8 mouse cellular contexts compared by ENCODE assay signal in the genomic region with DNA sequence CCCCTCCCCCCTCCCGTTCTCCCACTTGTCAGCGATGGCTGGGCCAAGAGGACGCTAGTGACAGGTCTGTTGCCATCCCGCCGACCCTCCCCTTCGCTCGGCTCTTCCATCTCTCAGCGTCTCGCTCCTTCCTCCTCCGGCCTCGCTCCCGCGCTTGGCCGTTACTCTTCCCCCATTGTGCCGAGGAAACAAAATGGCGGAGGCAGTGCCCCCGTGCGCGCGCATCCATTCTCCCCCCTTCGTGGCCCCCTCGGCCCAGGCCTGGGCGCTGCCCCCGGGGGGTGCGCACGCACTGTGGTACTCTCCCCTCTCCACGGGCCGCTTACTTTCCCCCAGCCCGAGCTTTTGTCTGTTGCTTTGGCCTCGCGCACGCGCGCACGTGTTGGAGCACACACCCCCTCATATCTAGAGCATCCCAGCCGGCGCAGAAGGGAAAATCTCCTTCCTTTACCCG. TPM values are rescaled to one million over a fixed set of nuclear protein-coding genes. Genes with fewer than 3 reads are reported as not detected.
DNase-seq lines count a peak whose midpoint lies in the region; ATAC-seq and TF ChIP-seq lines count a peak whose summit lies in the region.

No protein-coding gene starts in this region.

- 0% methylated on average over 38 of the region's 38 CpGs for WGBS in intestine, embryonic 14.5 days

- TF ChIP-seq CTCF in cortical plate, adult 2 months (IDR thresholded peaks at IDR 0.05; ENCODE audit: extremely low read depth, insufficient read depth, low read length) = no peak

- H3K4me2 ChIP-seq in intestine, embryonic 14.5 days (ENCODE audit: low read length) = peak overlapping the region; percentile 93

- DNase-seq in adipocyte (ENCODE audit: low spot score) = peak; percentile 52
- DNase-seq in gastrocnemius, postnatal 10 days = peak; percentile 76
- DNase-seq in intestine, embryonic 14.5 days (ENCODE audit: low spot score) = peak; percentile 92
- DNase-seq in left cerebral cortex, postnatal 25 days (ENCODE audit: low spot score in 2 of 2) = peak; percentile 61 to 70
- peak; percentile 85 for DNase-seq in mesoderm, embryonic 11.5 days (ENCODE audit: low read depth, low spot score)
- peak; percentile 41 to 54 for DNase-seq in right cerebral cortex, postnatal 36 days (ENCODE audit: low spot score in 2 of 2)
- peak; percentile 75 to 83 for DNase-seq in urinary bladder, postnatal 4 days (ENCODE audit: low spot score in 2 of 2)

- H3K9ac ChIP-seq in intestine, embryonic 14.5 days (ENCODE audit: low read length) = peak overlapping the region; percentile 97

- peak; percentile 61 for ATAC-seq in intestine, embryonic 14.5 days (replicated peaks; ENCODE audit: low FRiP score, low TSS enrichment, low read depth)

- H3K27me3 ChIP-seq in intestine, embryonic 14.5 days (replicated peaks; ENCODE audit: control insufficient read depth, insufficient read depth, low read length) = no peaks in the 10 kb centered on the region

- peak overlapping the region; percentile 20 for H3K27ac ChIP-seq in cortical plate, adult 2 months (ENCODE audit: insufficient read depth, low read length)
- peak overlapping the region; percentile 92 for H3K27ac ChIP-seq in intestine, embryonic 14.5 days (ENCODE audit: low read depth)

- no peaks in the 10 kb centered on the region for H3K9me3 ChIP-seq in intestine, embryonic 14.5 days (ENCODE audit: control insufficient read depth, low read length)

- H3K4me3 ChIP-seq in cortical plate, adult 2 months (ENCODE audit: insufficient read depth, low read length) = peak overlapping the region; percentile 75
- peak overlapping the region; percentile 97 for H3K4me3 ChIP-seq in intestine, embryonic 14.5 days (ENCODE audit: low read depth, low read length)

- intact Hi-C loops in left cerebral cortex, postnatal 25 days (cut with DNase I) = no loop called here

- H3K36me3 ChIP-seq in intestine, embryonic 14.5 days (ENCODE audit: control insufficient read depth, insufficient read depth, low read length) = peaks cover 16% of the 10 kb centered on the region

- no peaks in the 10 kb centered on the region; the same call in 1 of the 2 replicates for H3K4me1 ChIP-seq in cortical plate, adult 2 months (ENCODE audit: control insufficient read depth, insufficient read depth, low read length)
- H3K4me1 ChIP-seq in intestine, embryonic 14.5 days (replicated peaks; ENCODE audit: control insufficient read depth, insufficient read depth, low read length) = peaks cover 11% of the 10 kb centered on the region

- TF ChIP-seq POLR2A in cortical plate, adult 2 months (IDR thresholded peaks at IDR 0.05; ENCODE audit: extremely low read depth, insufficient read depth, low read length) = peak; percentile 41; the same call in 1 of the 2 replicates

RNA-seq across cellular contexts. Expression of a gene that starts 0.5 kb away (rescaled TPM):
- 71.3 and 76.2 TPM in 2 replicates for polyA plus RNA-seq in cortical plate, adult 2 months (2012; rRNA removed)
- total RNA-seq in gastrocnemius, postnatal 10 days (2021) = 10 to 100 TPM; 34.9 to 49.0 TPM
- 179 and 188 TPM in 2 replicates for polyA plus RNA-seq in intestine, embryonic 14.5 days (2014; fragmentation: Nextera tagmentation; extraction: Ambion mirVana)
- 10 to 100 TPM; 68.0 to 77.7 TPM for total RNA-seq in left cerebral cortex, postnatal 25 days (2021)

RNA-seq across cellular contexts. Expression of a gene that starts 43.5 kb away (rescaled TPM):
- 42.5 and 43.8 TPM in 2 replicates for polyA plus RNA-seq in cortical plate, adult 2 months (2012; rRNA removed)
- 10 to 100 TPM in 1 of 2 experiments, 1 to 10 TPM in 1; 8.5 to 11.4 TPM for total RNA-seq in gastrocnemius, postnatal 10 days (2021)
- polyA plus RNA-seq in intestine, embryonic 14.5 days (2014; fragmentation: Nextera tagmentation; extraction: Ambion mirVana) = 69.9 and 77.3 TPM in 2 replicates
- total RNA-seq in left cerebral cortex, postnatal 25 days (2021) = 10 to 100 TPM; 22.2 to 30.7 TPM

RNA-seq across cellular contexts. Expression of a gene that starts 47.7 kb away (rescaled TPM):
- 54.1 and 55.3 TPM in 2 replicates for polyA plus RNA-seq in cortical plate, adult 2 months (2012; rRNA removed)
- total RNA-seq in gastrocnemius, postnatal 10 days (2021) = 100 to 1,000 TPM; 131 to 140 TPM
- polyA plus RNA-seq in intestine, embryonic 14.5 days (2014; fragmentation: Nextera tagmentation; extraction: Ambion mirVana) = 70.1 and 74.6 TPM in 2 replicates
- total RNA-seq in left cerebral cortex, postnatal 25 days (2021) = 10 to 100 TPM; 43.9 to 51.4 TPM

RNA-seq across cellular contexts. Expression of a gene that starts 56.0 kb away (rescaled TPM):
- polyA plus RNA-seq in cortical plate, adult 2 months (2012; rRNA removed) = 2.4 and 2.5 TPM in 2 replicates
- total RNA-seq in gastrocnemius, postnatal 10 days (2021) = not detected
- polyA plus RNA-seq in intestine, embryonic 14.5 days (2014; fragmentation: Nextera tagmentation; extraction: Ambion mirVana) = 69.6 and 75.8 TPM in 2 replicates
- 1 to 10 TPM in 1 of 2 experiments, under 1 TPM in 1; 0.89 to 1.3 TPM for total RNA-seq in left cerebral cortex, postnatal 25 days (2021)

RNA-seq across cellular contexts. Expression of a gene that starts 56.5 kb away (rescaled TPM):
- 60.8 and 67.9 TPM in 2 replicates for polyA plus RNA-seq in cortical plate, adult 2 months (2012; rRNA removed)
- 10 to 100 TPM; 52.4 to 64.5 TPM for total RNA-seq in gastrocnemius, postnatal 10 days (2021)
- polyA plus RNA-seq in intestine, embryonic 14.5 days (2014; fragmentation: Nextera tagmentation; extraction: Ambion mirVana) = 65.2 and 67.3 TPM in 2 replicates
- 10 to 100 TPM; 55.5 to 63.4 TPM for total RNA-seq in left cerebral cortex, postnatal 25 days (2021)

Comparison
In these comparisons a context has a peak if more than half of its experiments do, and no peak if none do; other contexts are left out.
1. Peak in every context shown above with its lines: DNase-seq, ATAC-seq, H3K4me3 ChIP-seq and H3K27ac ChIP-seq.